Mouse (Mus musculus) layer of hippocampus, postnatal 25 days (tissue): ENCODE results near the gene Arsg. TPM values are rescaled to one million over a fixed set of nuclear protein-coding genes. Genes with fewer than 3 reads are reported as not detected.

Source experiments
- DNase-seq, 2 experiments: peaks; one replicate each; pipeline ENCODE4 v3.0.0; 2022; ENCODE audit warnings: mixed read lengths in 2 of 2, low spot score in 1 of 2; ENCODE audit errors: extremely low spot score in 1 of 2
- total RNA-seq, 2 experiments: library from RNA; stranded (reverse); gene quantifications; 2 replicates each; pipeline ENCODE4 v1.2.3; 2021

Arsg gene
- total RNA-seq, 2 experiments from 2014 or later, result 11.4 to 12.3 TPM

- no peak for DNase-seq
Observed at GRCm38 (mm10) chr11:109466987-109467386, 6.2 kb upstream of the Arsg start.

GRCm38 (mm10) chr11:109468133-109468532 lies 5.0 kb upstream of the Arsg start:
- DNase-seq, result no peak

GRCm38 (mm10) chr11:109470170-109470569 lies 3.0 kb upstream of the Arsg start:
- no peak for DNase-seq

DNA sequence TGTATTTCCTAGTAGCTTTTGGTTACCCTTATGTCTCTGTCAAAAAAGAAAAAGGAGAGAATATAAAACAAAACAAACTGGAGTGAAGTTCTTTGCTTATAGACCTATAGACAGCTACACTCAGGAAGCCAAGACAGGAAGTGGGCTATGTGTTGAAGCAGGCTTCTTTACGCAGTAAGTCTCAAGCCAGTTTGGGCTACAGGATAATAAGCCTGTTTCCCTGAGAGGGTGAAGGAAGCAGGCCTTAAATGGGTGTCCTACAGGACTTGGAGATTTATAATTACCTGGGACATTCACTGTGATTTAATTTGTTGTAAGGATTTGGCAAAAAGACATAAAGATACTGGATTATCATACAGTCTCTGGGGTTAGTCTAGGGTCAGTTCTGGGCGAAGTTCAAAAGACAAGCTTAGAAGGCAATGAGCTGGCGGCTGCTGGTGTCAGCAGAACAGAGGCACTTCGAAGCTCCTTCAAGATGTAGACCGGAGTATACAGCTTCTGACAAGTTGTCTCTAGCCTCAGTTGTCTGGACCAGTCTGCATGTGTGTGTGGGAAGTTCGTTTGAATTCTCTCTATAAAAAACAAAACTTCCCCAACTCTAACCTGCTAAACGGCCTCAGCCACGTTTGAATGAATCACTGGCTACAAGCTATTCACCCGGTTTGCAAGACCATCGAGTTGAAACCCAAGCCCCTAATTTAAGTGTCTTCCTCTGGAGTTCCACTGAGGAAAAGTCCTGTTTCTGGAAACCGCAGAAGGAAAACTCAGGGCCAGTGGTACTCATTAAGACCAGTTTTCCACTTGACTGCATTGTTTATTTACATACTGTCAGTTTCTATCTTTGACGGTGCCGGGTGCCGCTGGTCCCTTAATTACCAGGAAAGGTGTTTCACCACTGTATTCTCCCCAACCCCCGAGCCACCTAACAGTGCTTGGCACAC lies 2.0 kb upstream of the Arsg start:
- DNase-seq, result no peak

GRCm38 (mm10) chr11:109472171-109472691 lies 943 bp upstream of the Arsg start:
- DNase-seq, result peak in 1 of 2 experiments; percentile 9

DNA sequence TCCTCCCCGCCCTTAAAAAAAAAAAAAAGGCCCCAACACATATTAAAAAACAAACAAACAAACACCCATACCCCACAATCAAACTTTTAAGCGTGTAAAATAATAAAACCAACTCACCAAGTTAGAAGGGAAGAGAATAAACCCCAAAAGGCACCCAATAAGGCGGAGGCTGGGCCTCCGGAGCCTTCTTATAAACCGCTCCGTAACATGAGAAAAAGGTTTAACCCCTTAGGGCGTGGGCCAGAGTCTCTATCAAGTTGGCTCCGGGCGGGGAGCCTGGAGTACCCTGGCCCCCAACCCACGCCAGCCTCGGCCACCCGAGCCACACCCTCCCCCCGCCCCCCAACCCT lies 378 bp upstream of the Arsg start:
- peak in 1 of 2 experiments; percentile 7 for DNase-seq

DNA sequence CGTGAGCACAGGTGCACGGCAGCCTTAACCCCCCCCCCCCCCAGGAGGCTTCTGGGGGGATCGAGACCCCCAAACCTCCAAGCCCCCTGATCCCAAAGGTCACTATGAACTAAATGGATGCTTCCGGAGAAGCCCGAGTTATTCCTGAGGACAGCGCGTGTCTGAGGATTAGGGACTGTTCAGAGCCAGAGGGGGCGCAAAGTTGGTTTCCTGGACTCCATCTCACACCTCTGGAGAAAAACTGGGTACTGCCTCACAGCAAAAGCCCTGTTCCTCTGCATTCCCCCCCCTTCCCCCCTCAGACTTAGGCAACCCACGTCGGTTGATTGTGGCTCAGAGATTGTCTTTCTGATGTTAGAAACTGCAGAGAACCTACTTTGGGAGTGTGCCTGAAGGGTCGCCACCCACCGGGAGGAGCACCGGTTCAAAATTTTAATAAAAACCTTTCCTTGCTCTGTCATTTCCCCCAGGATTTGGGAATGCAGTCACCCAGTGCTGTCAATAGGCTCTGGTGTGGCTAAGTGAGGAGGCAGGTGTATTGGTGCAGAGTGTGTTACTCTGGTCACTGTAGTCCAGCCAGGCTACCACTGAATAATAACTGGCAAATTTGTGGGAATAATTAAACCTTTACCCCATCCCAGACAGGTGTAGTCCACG lies 1.0 kb downstream of the Arsg start:
- DNase-seq, result peak in 1 of 2 experiments; percentile 14

- DNase-seq, result no peak
Observed at GRCm38 (mm10) chr11:109474836-109475235, 1.7 kb downstream of the Arsg start.

GRCm38 (mm10) chr11:109475717-109476116 lies 2.5 kb downstream of the Arsg start:
- no peak for DNase-seq

- DNase-seq, result no peak
Observed at GRCm38 (mm10) chr11:109476241-109476640, 3.1 kb downstream of the Arsg start.

- no peak for DNase-seq
Observed at GRCm38 (mm10) chr11:109476653-109477052, 3.5 kb downstream of the Arsg start.

- DNase-seq, result no peak
Observed at GRCm38 (mm10) chr11:109477606-109478380, 4.6 kb downstream of the Arsg start.

GRCm38 (mm10) chr11:109479575-109480285 lies 6.6 kb downstream of the Arsg start:
- DNase-seq, result no peak

DNA sequence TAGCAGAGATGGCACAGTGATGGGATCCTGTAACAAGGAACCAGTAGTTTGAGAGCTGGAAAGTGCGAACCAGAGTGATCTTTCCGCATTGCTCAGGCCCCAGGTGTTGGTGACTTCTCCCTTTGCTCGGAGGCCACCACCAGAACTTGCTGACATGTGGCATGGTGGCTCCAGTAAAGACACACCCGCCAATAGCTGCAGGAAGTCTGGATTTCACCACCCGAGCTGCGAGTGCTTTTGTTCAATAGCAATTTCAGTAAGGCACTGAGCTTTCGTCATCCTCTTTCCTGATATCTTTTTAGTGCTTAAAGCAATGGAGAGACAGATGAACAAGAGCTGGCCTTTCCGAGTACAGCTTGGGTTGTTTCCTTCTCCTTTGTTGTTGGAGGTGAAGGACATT lies 7.3 kb downstream of the Arsg start:
- no peak for DNase-seq

DNA sequence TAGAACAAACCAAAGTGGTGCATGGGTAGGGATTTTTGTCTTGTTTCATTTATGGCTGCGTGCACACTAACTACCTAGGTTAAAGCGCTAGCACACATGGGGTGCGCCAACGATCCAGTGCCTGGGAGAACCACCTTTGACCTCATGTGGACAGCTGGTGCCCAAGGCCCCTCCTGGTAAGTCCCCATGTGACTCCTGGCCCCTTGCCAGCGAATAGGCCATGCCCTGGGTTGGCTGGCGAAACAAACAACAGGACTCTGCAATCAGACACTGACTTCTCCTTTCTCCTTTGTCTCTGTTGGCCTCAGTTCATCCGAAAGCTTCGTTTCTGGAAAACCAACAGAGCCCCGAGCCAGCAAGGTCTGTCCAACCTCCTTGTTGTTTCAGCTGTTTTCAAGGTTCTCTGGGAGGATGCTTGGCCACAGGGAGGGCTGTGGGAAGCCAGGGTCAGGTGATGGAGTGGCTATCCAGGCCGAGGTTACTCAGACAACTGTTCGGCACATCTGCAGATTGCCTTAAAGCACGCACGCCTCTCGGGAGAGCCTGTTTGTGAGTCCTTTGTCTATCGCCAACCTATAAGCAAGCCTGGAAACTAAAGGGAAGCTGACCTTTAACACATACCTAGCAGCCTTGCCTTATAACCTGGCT lies 12.3 kb downstream of the Arsg start:
- DNase-seq, result peak in 1 of 2 experiments; percentile 30

GRCm38 (mm10) chr11:109487111-109487510 lies 13.9 kb downstream of the Arsg start:
- no peak for DNase-seq

GRCm38 (mm10) chr11:109487991-109488684 lies 15.0 kb downstream of the Arsg start:
- DNase-seq, result no peak

DNA sequence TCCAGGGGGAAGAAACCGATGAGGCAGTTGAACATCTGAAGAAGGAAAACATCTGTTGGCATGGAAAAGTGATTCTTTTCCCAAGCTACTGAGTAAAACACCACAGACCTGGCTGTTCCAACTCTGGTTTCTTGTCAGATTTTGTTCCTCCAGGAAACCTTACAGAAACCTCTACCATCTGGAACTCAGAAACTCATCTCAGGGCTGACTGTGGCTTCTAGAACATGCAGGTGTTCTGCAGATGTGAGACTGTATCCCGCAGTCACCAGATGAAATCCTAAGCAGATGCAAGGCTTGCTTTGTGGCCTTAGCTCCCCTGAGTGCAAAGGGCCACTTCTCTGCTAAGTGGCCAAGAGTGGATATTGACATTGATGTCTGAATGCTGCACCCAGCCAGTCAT lies 16.6 kb downstream of the Arsg start:
- DNase-seq, result no peak

DNA sequence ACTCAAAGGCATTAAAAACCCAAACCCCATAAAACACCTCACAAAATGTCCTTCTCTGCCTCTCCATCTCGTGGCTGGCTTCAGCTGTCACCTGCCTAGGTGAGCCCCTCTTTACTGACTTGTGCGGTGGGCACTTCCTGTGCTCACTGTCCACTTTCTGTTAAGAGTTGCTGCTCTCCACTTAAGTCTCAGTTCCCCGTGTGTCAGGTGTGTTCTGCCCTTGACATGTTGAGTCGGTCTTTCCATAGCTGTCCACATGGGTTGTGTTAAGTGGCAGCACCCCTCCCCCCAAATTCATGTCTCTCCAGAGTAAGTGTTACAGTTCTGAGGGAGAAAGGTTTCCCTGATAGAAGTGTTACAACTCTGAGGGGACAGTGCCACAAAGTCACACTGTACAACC lies 18.7 kb downstream of the Arsg start:
- DNase-seq, result no peak
